Comparison of ENCODE assay signal across 9 mouse cellular contexts in the genomic region with DNA sequence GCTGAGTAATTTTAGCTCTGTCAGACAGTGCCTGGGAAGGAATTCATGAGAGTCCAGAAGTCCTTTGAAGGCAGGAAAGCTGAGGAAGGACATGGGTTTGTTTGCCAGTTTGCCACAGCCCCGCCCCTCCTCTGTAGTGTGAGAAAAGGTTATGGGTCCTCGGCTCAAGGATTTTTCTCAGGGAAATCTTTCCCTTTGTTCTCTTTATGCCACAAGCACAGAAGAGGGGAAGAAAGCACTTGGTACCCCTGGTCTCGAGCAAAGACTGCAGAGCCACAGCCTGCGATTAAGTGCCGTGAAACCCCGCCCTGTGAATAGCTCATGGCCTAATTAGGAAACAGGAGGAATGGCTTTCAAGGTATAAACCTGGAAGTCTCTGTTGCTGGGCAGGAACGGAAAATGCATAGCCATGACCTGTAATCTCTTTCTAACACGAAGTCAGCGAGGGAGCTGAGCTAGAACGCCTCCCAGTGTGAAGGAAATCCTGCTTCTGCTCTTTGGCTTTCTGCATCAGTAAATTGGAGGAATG.
DNase-seq lines count a peak whose midpoint lies in the region; ATAC-seq and TF ChIP-seq lines count a peak whose summit lies in the region.
"Had no signal": no experiment of that assay in that cellular context is flagged by ENCODE, and none has a peak within 500 bp of the region (broad histone marks: within the 10 kb centered on the region; RNA-seq: fewer than 3 reads in every experiment).

No protein-coding gene starts in this region.

- 20% methylated on average over 10 of the region's 10 CpGs for WGBS in forebrain, embryonic 12.5 days
- WGBS in neural tube, embryonic 12.5 days: 25% methylated on average over 10 of the region's 10 CpGs

- no peaks in the 10 kb centered on the region for H3K36me3 ChIP-seq in forebrain, embryonic 12.5 days (replicated peaks)
- no peaks in the 10 kb centered on the region for H3K36me3 ChIP-seq in neural tube, embryonic 12.5 days

- H3K9ac ChIP-seq in forebrain, embryonic 12.5 days: no peak overlapping the region
- no peak overlapping the region for H3K9ac ChIP-seq in neural tube, embryonic 12.5 days

- peak; percentile 72; the same call in 1 of the 2 replicates for ATAC-seq in forebrain, embryonic 12.5 days (ENCODE audit: low FRiP score)
- 0 out of 2 replicates have a peak, but pooled peaks have one; percentile 41 for ATAC-seq in neural tube, embryonic 12.5 days (ENCODE audit: low FRiP score, low read depth)

- H3K27me3 ChIP-seq in forebrain, embryonic 12.5 days: no peaks in the 10 kb centered on the region
- no peaks in the 10 kb centered on the region for H3K27me3 ChIP-seq in neural tube, embryonic 12.5 days (replicated peaks)
- H3K27me3 ChIP-seq: megakaryocyte, embryonic 14.5 days had no signal

- intact Hi-C loops in heart, postnatal 14 days (cut with DNase I): no loop called here
- intact Hi-C loops in left cerebral cortex, postnatal 36 days (cut with DNase I): no loop called here

- peak; percentile 84 for DNase-seq in heart, adult 11 months
- no peak for DNase-seq in heart, postnatal 14 days
- peak; percentile 56 for DNase-seq in kidney, adult 9 months
- no peak for DNase-seq in thymus, postnatal 14 days
- no peak for DNase-seq in left cerebral cortex, postnatal 36 days (ENCODE audit: low spot score in 2 of 2)
- DNase-seq in layer of hippocampus, adult 2 months (ENCODE audit: low spot score in 2 of 2): no peak

- peak overlapping the region; percentile 34 for H3K4me2 ChIP-seq in forebrain, embryonic 12.5 days
- H3K4me2 ChIP-seq in neural tube, embryonic 12.5 days (replicated peaks): peak overlapping the region; percentile 27

- peaks cover 10% of the 10 kb centered on the region for H3K4me1 ChIP-seq in forebrain, embryonic 12.5 days
- H3K4me1 ChIP-seq in neural tube, embryonic 12.5 days: no peaks in the 10 kb centered on the region
- H3K4me1 ChIP-seq: megakaryocyte, embryonic 14.5 days had no signal

- TF ChIP-seq CTCF in layer of hippocampus, adult 2 months (conservative IDR thresholded peaks at IDR 0.05): no peak

- no peak overlapping the region for H3K4me3 ChIP-seq in forebrain, embryonic 12.5 days (replicated peaks)
- no peak overlapping the region for H3K4me3 ChIP-seq in neural tube, embryonic 12.5 days
- no peak overlapping the region for H3K4me3 ChIP-seq in layer of hippocampus, adult 2 months
- H3K4me3 ChIP-seq: megakaryocyte, embryonic 14.5 days had no signal

- peak overlapping the region; percentile 32; the same call in 1 of the 2 replicates for H3K27ac ChIP-seq in forebrain, embryonic 12.5 days
- no peak overlapping the region for H3K27ac ChIP-seq in neural tube, embryonic 12.5 days
- H3K27ac ChIP-seq in layer of hippocampus, adult 2 months: no peak overlapping the region

- H3K9me3 ChIP-seq in forebrain, embryonic 12.5 days: no peaks in the 10 kb centered on the region
- no peaks in the 10 kb centered on the region for H3K9me3 ChIP-seq in neural tube, embryonic 12.5 days

Comparison
In these comparisons a context has a peak if more than half of its experiments do, and no peak if none do; other contexts are left out.
1. DNase-seq: peak in heart, adult 11 months (single experiment) and kidney, adult 9 months (single experiment); none in heart, postnatal 14 days (0 of 2), thymus, postnatal 14 days (single experiment), left cerebral cortex, postnatal 36 days (0 of 2) and layer of hippocampus, adult 2 months (0 of 2).